Mouse (Mus musculus) kidney, postnatal 10 days (tissue): ENCODE measurements around the gene 4930595D18Rik.
A peak's percentile ranks its signal among the peaks of the same experiment; 100 is the strongest.

Experiments
- DNase-seq: peaks from one replicate; pipeline ENCODE4 v3.0.0; 2021; ENCODE audit warnings: mixed read lengths

Gene 4930595D18Rik

DNA sequence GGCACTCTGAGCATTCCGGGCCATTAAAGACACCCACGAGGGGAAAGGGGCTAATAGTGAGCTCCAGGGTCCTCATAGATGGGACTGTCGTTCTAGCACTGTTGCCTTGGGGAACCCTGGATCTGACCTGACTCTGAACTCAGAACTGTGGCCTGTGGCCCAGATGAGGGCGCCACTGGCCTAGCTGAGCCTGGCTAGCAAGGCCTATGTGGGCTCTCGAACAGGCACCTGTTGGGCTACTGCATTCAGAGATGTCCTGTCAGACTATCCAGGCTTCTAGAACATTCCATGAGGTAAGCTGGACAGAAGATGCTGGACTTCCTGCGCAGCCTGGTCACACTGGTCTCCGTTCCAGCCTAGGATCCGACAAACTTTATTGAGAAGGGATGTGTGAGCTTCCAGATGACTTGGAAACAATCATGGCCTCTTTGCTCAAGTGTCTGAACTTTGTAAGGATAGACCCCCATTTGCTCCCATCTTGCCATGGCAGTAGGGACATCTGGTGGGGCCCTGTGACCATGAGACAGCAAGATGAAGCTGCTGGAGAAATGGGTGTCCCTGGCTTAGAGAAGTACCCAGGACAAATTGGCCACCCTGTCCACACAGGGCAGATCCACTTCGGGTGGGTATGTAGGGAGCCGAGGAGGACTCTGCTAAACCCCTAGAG, 19.0 kb downstream of the 4930595D18Rik start:
- DNase-seq = peak; percentile 61

DNA sequence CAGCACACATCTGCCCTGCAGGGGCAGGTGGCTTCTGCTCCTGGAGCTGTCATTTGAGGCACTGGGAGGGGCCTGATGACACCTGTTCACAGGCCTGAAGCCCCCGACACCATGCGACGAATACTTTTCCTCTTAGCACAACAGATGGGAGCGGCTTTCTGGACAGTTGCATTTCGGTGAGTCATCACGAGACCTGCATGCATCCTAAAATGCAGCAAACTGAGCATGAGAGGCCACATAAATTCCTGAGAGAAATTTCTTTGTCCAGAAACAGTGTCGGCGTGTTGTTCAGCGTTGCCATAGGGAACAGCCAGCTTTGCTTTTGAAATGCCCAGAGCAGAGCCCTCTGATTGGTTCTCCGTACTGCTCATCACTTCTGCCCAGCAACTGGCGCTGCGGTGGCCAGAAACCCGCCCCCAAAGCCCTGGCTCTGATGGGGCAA, 20.0 kb downstream of the 4930595D18Rik start:
- DNase-seq = peak; percentile 95

DNA sequence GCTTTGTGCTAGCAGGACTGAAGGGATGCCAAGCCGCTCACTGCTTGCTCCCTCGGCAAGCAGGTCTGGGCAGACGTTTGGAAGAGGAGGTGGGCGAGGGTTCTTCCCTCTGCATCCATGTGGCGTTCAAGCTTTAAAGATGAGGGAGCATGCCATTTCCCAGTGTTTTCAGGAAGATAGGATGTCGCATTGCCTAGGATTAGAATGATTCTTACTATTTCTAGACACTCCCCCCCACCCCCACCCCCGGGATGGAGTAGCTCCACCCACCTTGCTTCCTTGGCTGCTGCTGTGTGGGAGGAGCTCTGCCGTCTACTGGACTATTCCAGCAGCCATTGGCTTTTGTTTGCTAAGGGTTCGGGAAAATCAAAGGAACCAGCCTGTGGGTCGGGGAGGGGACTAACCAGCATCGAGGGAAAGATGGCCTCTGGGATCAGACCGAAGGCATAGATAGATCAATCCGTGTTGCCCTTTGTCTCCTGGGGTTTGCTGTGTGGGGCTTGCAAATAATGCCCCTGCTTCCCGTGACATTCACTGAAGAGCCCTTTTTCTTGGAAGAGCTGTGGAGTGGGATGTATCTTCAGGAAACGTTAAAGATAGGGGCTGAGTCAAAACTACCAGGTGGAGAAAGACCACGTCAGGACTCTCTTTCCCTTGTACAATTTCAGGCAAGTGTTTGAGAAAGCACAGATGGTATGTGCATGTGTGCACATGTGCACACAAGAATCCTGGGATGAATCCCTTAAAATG, 21.8 kb downstream of the 4930595D18Rik start:
- peak; percentile 64 for DNase-seq

DNA sequence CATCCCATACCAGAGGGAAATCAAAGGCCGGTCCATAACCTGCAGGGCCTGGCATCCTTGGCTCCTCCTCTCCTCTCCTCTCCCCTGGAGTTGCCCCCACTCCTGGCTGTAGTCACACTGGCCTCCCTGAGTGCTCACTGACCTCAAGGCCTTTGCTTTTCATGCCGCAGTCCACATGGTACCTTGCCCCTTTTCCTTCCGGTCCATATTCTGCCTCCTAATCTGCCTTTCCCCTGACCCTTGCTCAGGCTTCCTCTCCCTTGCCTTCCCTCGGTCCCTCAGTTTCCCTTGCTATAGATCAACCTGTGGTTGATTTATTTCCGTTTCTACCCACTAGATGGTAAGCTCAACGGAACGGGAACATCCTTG, 22.4 kb downstream of the 4930595D18Rik start:
- DNase-seq = no peak

DNA sequence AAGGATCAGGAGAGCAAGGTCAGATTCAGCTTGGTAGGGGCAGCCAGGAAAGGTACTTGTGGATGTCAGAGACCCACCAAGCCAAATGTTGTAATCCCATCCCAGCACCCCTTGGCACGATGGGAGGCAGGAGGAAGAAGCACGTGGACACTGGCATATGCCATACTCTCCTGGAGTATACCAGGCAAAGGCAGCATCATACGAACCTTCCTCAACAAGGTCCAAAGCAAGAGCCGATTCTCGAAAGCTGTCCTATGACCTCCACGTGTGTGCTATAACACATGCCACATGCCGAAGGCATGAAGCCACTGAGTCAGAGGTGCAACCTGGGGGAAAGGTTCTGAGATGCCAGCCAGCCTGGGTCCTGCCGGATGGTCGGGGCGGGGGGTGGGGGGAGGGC, 23.4 kb downstream of the 4930595D18Rik start:
- no peak for DNase-seq

DNA sequence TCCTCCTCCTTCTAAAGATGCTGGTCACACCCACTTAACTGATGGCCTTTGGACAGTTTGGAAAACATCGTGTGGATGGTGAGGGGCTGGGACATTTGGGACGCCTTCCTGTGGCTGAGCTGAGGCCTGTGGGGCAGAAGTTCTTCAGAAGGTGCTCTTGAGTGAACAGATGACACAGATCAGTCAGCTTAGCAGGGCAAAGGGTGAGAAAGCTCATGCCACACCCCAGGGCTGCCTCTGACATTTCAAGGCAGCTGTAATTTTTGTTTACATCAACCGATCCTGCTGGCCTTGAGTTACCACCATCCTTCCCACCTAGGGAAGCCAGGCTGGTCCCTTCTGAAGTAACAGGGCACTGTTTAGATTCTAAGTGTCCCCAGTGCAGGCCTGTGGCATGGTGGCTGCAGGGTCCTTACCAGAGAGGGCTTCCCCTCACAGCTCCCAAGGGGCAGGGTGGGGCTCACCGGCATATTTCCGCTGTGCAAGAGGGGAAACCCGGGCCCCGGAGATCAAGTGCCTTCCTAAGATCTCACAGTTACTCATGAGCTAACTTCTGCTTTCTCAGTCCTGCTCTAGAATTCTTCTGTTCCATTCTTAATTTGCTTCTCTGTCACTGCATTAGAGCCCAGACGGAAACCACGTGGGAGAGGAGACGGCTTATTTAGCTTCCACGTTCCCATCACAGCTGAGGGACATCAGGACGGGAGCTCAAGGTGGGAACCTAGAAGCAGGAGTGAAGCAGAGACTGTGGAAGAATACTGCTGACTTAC, 24.4 kb downstream of the 4930595D18Rik start:
- DNase-seq = no peak

DNA sequence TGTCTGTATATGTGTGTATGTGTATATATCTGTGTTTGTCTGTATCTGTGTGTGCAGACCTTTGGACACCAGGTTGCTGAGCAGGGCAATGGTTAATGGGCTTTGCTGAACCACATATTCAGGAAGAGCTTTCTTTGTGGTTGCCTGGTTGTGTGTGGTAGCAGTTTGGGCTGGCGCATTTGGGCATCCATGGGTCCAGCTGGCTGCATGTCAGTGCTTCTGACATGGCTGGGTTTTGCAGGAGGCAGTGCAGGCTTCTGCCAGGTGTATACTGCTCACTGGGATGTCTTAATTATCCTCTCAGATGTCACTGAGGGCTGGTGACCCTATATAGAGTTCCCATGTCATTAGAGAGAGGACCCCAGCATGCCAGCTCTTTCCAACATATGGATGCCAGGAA, 28.5 kb downstream of the 4930595D18Rik start:
- no peak for DNase-seq

DNA sequence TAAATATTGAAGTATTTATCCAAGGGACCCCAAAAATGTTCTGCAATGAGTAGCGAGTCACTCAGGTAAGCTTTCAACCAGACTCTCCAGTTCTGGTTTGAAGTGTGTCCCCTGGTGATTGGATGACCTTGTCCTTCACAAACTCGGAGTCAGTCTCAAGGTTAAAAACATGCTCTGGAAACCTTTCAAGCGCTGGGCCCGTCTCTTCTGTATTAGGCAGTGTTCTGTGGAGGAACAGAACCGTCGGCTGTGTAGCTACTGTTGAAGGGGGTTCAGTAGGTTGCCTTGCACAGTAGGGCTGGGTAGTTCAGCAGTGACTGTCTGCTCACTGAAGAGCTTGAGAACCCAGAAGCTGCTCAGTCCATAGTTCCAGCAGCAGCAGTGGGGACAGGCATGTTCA, 29.6 kb downstream of the 4930595D18Rik start:
- DNase-seq = no peak

DNA sequence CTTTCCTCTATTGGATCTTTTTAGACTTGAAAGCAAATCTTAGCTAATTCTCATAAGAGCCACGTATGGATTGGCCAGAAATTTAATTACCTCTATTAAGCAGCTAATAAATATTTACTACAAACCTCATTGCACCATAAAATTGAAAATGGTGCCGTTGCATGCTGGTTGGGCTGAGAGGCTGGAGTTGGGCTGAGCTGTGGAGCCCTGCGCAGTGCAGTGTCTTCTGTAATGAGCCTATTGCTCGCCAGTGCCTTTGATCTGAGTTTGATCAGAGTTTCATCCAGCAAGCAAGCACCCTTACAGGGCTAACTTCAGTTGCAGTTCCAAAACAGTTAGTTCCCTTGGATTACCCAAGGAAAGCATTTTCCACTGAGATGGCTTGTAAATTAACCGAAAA, 30.3 kb downstream of the 4930595D18Rik start:
- DNase-seq = no peak

DNA sequence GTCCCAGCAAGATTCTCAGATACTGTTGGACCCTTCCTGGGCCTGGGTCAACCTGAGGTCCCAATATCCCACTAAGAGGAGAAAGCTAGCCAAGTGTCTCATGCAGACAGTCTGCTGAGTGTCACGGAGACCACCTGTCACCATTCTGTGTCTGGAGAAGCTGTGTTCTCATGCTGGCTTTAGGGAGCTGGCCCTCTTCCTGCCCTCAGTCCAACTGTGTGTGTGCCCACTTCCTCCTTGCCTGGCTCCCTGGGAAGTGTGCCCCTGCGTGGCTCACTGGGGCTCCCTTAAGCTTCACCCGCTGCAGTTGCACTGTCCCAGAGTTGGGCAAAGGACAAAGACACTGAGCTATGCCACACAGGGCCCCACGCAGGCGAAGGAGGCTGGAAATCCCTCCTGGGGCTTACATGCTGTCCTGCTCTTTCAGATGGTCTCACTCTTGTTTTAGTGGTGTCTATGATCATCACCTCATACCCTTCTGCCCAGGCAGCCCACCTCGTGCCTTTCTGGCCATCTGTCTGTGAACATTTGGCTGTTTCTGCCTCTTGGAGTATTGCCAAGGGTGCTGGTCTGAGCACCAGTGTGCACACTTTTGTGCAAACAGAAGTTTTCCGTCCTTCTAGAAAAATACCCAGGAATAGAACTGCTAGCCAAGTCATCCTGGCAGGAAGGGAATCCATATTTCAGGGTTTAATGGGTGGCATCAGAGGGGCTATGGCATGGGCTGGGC, 31.1 kb downstream of the 4930595D18Rik start:
- DNase-seq = no peak

DNA sequence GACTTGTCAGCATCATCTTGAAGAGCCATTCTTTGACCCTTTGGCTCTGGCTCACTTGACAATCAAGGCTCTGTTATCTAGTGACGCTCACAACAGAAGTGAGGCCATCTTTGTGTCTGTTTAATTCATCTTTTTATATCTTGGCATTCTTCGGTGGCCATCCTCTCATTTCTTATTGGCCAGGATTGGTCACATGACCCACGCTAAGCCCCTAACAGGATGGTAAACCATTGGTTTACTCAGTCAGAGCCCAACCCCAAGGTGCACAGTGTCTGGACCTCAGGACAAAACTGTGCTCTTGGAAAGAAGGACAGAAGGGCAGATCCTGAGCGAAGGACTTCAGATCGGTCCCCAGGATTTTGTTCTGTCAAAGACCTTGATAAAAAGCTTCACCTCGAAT, 31.7 kb downstream of the 4930595D18Rik start:
- no peak for DNase-seq

DNA sequence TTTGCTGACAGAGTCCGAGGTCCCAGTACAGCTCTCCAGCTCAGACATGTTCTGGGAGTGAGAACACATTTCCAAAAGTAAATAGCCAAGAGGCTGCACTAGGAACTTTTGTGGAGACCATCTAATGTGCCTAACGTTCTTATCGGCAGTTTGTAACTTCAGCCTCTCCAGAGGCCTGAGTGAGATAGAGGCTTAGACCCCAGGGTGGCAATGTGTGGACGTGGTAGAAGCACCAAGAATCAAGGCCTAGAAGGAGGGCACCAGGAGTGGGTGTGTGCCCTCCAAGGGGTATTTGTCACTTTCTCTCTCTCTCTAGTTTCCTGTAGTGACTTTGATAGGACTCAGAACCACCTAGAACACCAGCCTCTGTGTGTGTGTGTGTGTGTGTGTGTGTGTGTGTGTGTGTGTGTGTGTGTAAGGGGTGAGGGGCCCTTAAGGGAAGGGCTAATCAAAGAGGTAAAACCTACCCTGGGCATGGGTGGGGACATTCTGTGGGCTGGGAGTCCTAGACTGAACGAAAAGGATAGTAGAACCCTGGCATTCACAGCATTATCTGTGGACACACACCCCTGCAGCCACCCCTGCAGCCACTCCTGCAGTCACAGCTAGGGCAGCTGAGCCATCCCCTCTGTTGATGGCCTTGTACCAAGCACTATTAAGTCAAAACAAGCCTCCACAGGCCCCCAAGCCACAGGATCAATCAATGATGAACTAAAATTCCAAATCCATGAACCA, 32.7 kb downstream of the 4930595D18Rik start:
- no peak for DNase-seq

DNA sequence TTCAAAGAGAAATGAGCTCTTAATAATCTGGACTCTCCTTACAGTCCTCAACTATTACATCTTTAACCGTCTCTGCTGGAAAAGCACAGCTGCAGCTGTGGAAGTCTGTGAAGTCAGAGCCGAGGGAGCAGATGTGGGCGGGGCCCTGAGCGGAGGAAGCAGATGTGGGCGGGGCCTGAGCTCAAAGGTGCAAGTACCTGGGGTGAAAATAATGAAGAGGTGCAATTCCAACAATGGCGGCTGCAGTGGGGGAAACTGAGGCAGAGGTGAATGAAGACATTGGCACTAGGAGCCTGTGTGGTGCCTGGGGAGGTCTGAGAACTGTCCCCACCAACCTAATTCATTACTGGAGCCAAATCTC, 34.1 kb downstream of the 4930595D18Rik start:
- peak; percentile 56 for DNase-seq

DNA sequence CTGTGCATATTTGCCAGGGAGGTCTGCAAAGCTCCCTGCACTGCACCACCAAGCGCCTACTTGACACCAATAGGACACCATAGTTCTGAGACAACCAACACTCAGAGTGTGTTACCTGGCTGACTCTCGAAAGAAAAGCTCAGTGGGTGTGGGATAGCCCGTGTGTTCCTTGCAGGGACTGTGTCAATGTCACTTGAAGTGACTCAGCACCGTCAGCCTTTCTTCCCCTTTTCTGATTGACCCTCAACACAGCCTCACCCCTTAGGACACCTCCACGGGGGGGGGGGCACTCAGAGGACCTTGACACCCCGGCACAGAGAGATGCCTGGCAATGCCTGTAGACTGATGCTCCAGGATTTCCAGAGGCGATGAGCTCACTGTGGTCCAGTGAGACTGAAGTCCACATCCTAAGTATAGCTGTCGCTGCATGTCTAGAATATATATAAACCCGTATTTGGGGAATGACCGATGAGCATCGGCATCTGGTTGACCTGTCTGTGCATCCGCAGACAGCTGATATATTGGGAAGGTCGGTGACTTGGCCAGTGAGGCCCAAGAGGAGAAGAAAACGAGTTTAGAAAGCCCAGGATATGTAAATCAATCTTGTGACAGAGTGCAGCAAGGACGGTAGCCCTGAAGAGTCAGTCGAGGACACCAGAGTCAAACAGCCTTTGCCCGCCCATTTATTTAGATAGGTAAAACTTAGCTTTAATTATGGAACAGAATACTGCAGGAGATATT, 34.6 kb downstream of the 4930595D18Rik start:
- no peak for DNase-seq

DNA sequence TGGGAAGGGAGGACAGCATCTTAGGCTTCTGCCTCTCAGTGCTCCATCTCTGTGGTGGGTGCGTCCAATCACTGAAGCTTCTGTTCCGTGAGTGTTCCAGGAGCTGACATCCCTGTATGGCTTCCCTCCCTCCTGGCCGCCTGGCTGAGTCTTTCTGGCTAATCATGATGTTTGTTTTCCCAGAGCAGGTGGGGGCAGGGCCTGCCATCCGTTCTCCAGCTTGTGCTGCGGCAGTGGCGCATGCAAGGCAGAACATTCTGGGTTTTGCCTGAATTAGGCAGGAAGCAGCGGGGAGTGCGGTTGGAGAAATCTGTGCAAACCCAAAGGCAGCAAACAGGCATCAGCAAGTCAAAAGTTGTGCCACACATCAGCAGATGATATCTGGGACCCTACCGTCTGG, 39.0 kb downstream of the 4930595D18Rik start:
- DNase-seq = peak; percentile 48

DNA sequence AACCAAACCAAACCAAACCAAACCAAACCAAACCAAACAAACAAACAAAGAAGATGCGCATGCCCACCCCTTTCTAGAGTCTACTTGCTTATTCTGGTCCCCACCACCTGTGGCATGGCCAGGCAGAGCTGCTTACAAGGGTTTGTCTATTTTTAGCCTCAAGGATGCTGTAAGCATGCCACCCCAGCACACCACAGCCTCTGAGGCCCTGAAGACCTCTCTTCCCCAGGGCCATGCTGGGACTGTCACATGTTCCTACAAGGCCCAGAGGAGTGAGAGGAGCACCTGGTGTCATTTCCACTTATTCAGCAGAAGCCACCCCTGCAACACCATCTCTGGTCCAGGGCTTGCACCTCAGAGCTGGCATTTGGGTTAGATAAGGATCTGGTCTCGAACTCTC, 39.7 kb downstream of the 4930595D18Rik start:
- DNase-seq = no peak

DNA sequence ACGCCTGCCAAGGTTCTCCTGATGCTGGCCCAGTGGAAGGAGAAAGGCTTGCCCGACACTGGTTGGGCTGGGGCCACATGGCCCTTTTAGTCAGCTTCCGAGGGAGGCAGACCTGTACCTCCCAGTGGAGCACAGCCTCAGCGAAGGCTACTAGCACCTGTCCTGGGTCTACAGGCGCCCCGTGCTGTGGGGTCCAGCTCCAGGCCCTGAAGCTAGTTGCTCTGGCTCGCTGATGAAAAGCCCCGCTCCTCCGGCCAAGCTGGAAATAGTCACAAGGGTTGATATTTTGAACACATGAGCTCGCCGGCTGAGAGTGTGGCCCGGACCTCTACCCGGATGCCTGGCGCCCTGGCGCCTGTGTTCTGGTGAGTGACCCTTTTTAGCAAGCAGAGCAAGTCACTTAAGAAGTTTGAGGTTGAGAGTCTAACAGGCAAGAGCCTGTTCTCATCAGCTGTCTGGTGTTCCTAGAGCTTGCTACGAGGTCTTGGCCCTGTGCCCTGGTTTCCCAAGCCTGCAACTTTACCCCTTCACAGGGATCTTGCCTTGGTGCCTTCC, 40.7 kb downstream of the 4930595D18Rik start:
- DNase-seq = peak; percentile 56

DNA sequence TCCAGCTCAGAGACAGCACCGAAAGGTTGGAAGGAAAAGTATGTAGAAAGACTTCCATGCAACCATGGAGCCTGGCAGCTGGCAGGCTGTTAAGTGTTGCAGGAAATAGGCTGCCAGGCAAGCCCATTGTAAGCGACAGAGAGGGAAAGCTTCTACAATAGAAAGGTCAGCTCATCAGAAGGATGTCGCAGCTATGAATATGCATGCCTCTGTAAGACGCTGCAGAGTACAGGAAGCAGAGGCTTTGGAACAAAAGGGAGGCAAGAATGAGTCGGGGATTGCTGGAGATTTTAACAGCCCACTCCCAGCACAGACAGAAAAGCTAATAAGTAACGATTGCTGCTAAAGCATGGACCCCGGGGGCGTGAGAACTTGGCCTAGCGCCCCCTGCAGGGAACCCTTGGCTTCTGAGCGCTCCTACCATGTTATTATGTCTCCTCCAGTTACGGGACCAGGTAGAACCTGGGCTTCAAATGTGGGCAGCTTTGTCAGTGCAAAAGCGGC, 41.2 kb downstream of the 4930595D18Rik start:
- DNase-seq = peak; percentile 55

DNA sequence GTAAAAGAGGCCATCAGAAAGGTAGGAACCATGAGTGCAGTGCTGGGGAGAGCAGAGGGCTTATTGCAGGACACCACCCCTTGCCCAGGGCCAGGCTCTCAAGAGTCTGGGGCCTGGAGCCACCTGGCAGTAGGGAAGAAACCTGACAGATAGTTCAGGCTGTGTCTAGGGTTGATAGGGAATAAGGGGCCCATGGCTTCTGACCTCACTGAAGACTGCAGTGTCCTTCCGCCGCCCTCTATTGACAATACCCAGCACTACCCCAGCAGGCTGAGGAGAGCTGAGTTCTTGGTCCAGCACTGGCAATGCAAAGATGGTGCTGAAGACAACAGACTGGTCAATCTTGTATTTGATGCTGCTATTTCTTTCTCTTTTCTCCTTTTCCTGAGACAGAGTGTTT, 47.2 kb downstream of the 4930595D18Rik start:
- DNase-seq = no peak

DNA sequence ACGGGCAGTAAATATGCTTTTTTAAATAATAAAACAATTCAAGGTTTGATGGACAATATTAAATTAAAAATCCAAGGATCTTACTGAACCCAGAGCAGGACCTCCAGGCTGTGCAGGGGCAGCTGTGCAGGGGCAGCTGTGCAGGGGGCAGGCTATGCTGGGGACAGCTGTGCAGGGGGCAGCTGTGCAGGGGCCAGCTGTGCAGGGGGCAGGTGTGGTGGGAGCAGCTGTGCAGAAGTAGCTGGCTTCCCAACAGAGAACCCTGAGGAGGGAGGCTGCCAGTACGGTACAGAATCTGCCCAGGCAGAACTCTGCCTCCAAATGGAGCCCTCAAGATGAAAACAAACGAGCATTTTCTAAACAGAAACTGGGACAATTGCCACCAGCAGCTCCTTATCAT, 48.3 kb downstream of the 4930595D18Rik start:
- no peak for DNase-seq
